Mouse (Mus musculus) heart, adult 2 months (tissue): ENCODE measurements around the gene Pdss2.

Experiments used
- CTCF ChIP-seq: fragments of 200-600 bp; IDR thresholded peaks from 2 replicates; pipeline ENCODE4 v1.8.1; 2022; ENCODE audit warnings: antibody characterized with exemption, mild to moderate bottlenecking, moderate library complexity
- EP300 ChIP-seq: fragments of 200-500 bp; IDR thresholded peaks from 2 replicates; pipeline ENCODE4 v1.6.1; 2011; ENCODE audit warnings: low read depth, low read length, control low read depth; ENCODE audit not compliant: insufficient read depth

GRCm38 (mm10) chr10:43172066-43172465, 49.2 kb upstream of the Pdss2 start:
- no peak for TF ChIP-seq CTCF
- no peak for TF ChIP-seq EP300
